Mouse (Mus musculus) skeletal muscle tissue, postnatal 0 days (tissue): ENCODE data around the gene Mtpn. TPM values are rescaled to one million over a fixed set of nuclear protein-coding genes. Genes with fewer than 3 reads are reported as not detected.

Source experiments
- microRNA-seq, 2 experiments: library from miRNA; unstranded; fragments of <30 nt; microRNA quantifications; one replicate each; pipeline ENCODE4; 2016
- polyA plus RNA-seq: library from polyadenylated mRNA; unstranded; fragments of >200 nt; fragmentation: Nextera tagmentation; extraction: Ambion mirVana; gene quantifications from 2 replicates; pipeline ENCODE4 v1.2.1, GENCODE M21; 2015

The Mtpn gene
- polyA plus RNA-seq = 52.7 and 56.2 TPM in 2 replicates

DNA sequence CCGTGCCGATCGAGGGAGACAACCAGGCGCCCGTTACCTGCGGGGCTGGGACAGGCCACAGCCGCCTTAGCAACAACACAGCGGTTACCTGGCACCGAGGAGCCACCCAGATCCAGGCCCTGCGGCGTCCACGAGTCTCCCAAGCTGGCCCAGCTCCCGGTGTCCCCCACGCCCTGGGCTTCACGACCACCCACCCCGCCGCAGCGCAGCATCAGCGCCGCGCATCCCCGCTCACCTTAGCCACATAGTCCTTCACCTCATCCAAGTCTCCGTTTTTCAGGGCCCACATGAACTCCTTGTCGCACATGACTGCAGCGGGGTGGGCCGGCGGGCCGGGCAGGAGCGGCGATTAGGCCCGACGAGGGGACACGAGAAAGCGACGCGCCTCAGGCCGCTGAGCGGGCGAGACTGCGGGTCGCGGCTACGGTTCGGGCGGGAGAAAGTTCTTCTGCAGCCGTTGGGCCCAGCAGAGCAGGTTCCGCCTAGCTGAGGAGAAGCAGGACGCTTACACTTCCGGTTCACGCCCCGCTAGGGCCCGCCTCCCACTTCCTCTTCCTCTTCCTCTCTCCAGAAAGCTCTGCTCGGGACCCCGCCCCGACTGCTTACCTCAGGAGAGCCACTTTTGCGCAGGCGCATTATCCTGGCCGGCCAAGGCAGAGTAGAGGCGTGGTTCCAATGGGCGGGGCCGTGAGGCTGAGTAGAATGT is at the start of gene Mtpn:
Mtpn (minus strand) TSS at position 585 of the 706 bp plus-strand sequence.

Small RNA genes within 50 kb of the gene (microRNA-seq; reads per million reads assigned to microRNA genes)
- 0 reads per million in 2 experiments for gene Gm23053

Other genes with a start within 250 kb of the Mtpn start
- 0.86 and 2.5 TPM in 2 replicates for gene Slc13a4, start 231.8 kb downstream of the Mtpn start, polyA plus RNA-seq
- gene Fam180a, start 213.7 kb downstream of the Mtpn start, polyA plus RNA-seq = 0.09 and 0.32 TPM in 2 replicates